Mouse (Mus musculus) liver, adult 2 months (tissue): Measurements from ENCODE around the gene Ntmt1. TPM values are rescaled to one million over a fixed set of nuclear protein-coding genes. Genes with fewer than 3 reads are reported as not detected.
A peak's percentile ranks its signal among the peaks of the same experiment; 100 is the strongest.

Experiments used
- DNase-seq: peaks from one replicate; pipeline ENCODE4 v3.0.0-alpha.2; 2011; ENCODE audit warnings: low read depth, low spot score; ENCODE audit errors: extremely low read depth
- H3K27ac ChIP-seq: fragments of 200-500 bp; replicated peaks from 2 replicates; pipeline ENCODE4 v1.5.1; 2012; ENCODE audit warnings: low read depth, mild to moderate bottlenecking, control low read depth, inconsistent platforms, low read length; ENCODE audit not compliant: insufficient read depth
- H3K27me3 ChIP-seq: fragments of 200-500 bp; 2 replicates; pipeline ENCODE4 v1.6.1; 2012; ENCODE audit warnings: mild to moderate bottlenecking, moderate library complexity, low read length, inconsistent platforms; ENCODE audit not compliant: control insufficient read depth, insufficient read depth
- H3K36me3 ChIP-seq: fragments of 200-500 bp; 2 replicates; pipeline ENCODE4 v1.6.1; 2012; ENCODE audit warnings: low read length, inconsistent platforms; ENCODE audit not compliant: control insufficient read depth, insufficient read depth
- H3K4me1 ChIP-seq: fragments of 200-500 bp; 2 replicates; pipeline ENCODE4 v1.6.1; 2011; ENCODE audit warnings: low read length; ENCODE audit not compliant: control insufficient read depth, insufficient read depth
- H3K4me3 ChIP-seq: fragments of 200-500 bp; 2 replicates; pipeline ENCODE4 v1.5.1; 2011; ENCODE audit warnings: low read depth, mild to moderate bottlenecking, control low read depth, low read length, moderate library complexity; ENCODE audit not compliant: insufficient read depth
- H3K79me2 ChIP-seq: fragments of 200-500 bp; 2 replicates; pipeline ENCODE4 v1.6.1; 2012; ENCODE audit warnings: inconsistent platforms, mild to moderate bottlenecking, low read length, moderate library complexity; ENCODE audit not compliant: control insufficient read depth, insufficient read depth
- H3K9ac ChIP-seq: fragments of 200-500 bp; 2 replicates; pipeline ENCODE4 v1.6.1; 2012; ENCODE audit warnings: low read depth, mild to moderate bottlenecking, control low read depth, inconsistent platforms, low read length
- CTCF ChIP-seq: fragments of 200-500 bp; IDR thresholded peaks from 2 replicates; pipeline ENCODE4 v1.5.1; 2011; ENCODE audit warnings: low read depth, low read length, control low read depth
- POLR2A ChIP-seq: fragments of 200-500 bp; IDR thresholded peaks from 2 replicates; pipeline ENCODE4 v1.6.1; 2011; ENCODE audit warnings: low read length, control low read depth; ENCODE audit not compliant: insufficient read depth; ENCODE audit errors: extremely low read depth
- WGBS: fragments of 180-500 bp; shearing (Covaris S2); methylation state at CpG from one replicate; pipeline ENCODE4 v1.1.7; 2018; 5-methylcytosine and 5-hydroxymethylcytosine counted together
- polyA plus RNA-seq: library from polyadenylated mRNA; depleted of rRNA; stranded (reverse); fragments of >200 nt; gene quantifications from 2 replicates; pipeline ENCODE4 v1.2.3, GENCODE M21; 2012
- total RNA-seq: library from RNA; depleted of rRNA; stranded (reverse); fragments of >200 nt; gene quantifications from 2 replicates; pipeline ENCODE4 v1.2.3, GENCODE M21; 2014

Ntmt1 gene
- total and polyA plus RNA-seq, 2 experiments = 8.3 to 15.9 TPM

DNA sequence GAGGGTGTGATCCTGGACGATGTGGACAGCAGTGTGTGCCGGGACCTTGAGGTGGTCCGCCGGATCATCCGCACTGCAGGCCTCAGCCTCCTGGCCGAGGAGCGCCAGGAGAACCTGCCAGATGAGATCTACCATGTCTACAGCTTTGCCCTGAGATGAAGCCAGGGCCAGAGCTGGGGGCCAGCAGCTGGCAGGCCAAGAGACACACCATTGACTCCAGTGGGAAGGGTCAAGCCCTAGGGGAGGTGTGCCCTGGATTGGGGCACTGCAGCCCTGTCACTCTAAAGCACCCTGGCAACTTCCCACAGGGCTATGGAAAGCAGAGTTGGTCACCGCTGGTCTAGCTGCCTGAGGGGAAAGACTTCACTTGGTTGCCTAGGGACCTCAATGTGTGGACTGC is 14.8 kb downstream of the Ntmt1 start:
- 95% methylated on average over 8 of the region's 8 CpGs for WGBS
- no peaks in the 10 kb centered on the region for H3K27me3 ChIP-seq
- H3K27ac ChIP-seq = no peak overlapping the region
- H3K4me1 ChIP-seq = peaks cover 8% of the 10 kb centered on the region
- TF ChIP-seq POLR2A (no peak), CTCF (no peak)
- H3K9ac ChIP-seq = no peak overlapping the region
- DNase-seq = no peak
- H3K79me2 ChIP-seq = 0 out of 2 replicates have a peak, but pooled peaks cover 7% of the 10 kb centered on the region
- H3K36me3 ChIP-seq = no peaks in the 10 kb centered on the region
- no peak overlapping the region for H3K4me3 ChIP-seq

DNA sequence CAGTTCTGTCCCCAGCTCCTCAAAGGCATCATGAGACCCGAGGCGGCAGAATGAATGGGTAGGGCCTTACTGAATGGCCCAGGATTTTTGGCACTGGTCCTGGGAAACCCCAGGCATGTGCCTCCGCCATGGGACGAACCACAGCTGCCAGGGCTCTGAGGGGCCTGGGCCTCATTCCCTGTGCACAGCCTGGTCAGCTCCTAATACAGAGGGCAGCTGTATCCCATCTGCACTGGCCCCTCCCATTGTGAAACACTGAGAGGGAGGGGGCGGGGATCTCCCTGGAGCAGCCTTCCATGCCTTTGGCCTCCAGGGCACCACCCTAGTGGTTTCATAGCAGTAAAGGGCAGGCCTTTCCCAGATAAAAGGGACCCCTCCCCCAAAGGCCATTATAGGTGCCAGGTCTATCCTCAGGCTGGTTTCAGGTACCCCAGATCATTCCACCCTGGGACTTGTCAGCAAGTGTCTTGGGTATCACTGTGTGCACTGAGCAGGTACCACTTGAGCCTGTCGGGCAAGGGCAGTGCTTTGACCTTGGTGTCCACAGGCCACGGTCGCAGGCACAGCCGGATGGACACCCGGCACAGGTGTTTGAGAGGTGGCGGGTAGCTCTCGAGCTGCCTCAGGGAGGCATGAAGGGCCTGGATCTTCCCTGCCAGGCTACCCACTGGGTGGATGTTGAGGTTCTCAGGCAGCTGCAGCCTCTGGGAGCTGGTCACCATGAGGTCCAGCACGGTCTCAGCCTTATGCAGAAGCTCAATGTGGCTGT is 15.9 kb downstream of the Ntmt1 start:
- no peak for DNase-seq
- H3K4me1 ChIP-seq = peaks cover 9% of the 10 kb centered on the region
- no peak overlapping the region for H3K9ac ChIP-seq
- TF ChIP-seq CTCF = no peak
- no peak for TF ChIP-seq POLR2A
- H3K27ac ChIP-seq = no peak overlapping the region
- no peaks in the 10 kb centered on the region for H3K36me3 ChIP-seq
- peaks cover 12% of the 10 kb centered on the region; the same call in 1 of the 2 replicates for H3K79me2 ChIP-seq
- 85% methylated on average over 13 of the region's 13 CpGs for WGBS
- no peak overlapping the region for H3K4me3 ChIP-seq
- H3K27me3 ChIP-seq = no peaks in the 10 kb centered on the region

DNA sequence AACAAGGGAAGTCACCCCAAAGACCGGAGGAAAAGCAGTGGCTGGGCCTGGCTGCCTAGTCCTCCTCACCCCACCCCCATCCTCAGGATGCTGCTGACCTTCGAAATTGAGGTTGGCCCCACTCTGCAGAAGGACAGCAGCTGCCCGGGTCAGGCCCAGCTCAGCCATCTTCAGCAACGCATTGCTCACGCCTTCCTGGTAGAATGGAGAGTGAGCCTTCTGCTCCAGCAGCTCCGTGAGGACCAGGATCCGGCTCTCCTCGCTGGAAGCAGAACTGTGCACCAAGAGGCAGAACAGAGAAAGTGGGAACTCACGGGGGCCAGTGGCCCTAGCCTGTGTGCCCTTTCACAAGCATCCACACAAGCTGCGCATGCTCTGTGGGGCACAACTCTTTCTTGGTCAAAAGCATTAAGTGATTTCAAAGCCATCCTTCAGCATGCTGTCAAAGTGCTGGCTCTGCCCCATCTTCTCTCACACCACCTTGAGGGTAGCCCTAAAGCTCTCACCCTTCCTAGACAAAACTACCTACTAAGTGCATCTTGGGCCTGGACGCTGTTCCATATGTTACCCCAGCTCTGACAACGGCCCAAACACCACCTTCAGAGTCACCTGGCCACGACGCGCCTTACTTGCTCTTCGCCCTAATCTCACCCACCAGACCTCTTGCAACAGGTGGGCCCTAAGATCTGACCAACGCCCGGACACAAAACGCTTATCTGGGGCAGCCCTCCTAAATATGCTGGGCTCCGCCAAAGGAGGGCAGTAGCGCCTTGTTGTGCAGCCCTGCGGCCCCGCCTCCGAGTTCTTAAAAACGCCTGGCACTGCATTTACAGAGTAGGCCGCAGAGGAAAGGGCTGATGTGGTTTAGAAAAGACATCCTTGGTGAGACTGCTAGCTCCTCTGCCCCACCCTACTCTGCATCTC is 19.5 kb downstream of the Ntmt1 start:
- Histone ChIP-seq H3K4me1 (peaks cover 9% of the 10 kb centered on the region), H3K27me3 (no peaks in the 10 kb centered on the region), H3K79me2 (peaks cover 12% of the 10 kb centered on the region; the same call in 1 of the 2 replicates), H3K4me3 (peak overlapping the region; percentile 95), H3K36me3 (no peaks in the 10 kb centered on the region), H3K9ac (peak overlapping the region; percentile 88), H3K27ac (no peak overlapping the region)
- 31% methylated on average over 26 of the region's 26 CpGs for WGBS
- DNase-seq = peak; percentile 44
- TF ChIP-seq CTCF (peak; percentile 29; the same call in 1 of the 2 replicates), POLR2A (no peak)

DNA sequence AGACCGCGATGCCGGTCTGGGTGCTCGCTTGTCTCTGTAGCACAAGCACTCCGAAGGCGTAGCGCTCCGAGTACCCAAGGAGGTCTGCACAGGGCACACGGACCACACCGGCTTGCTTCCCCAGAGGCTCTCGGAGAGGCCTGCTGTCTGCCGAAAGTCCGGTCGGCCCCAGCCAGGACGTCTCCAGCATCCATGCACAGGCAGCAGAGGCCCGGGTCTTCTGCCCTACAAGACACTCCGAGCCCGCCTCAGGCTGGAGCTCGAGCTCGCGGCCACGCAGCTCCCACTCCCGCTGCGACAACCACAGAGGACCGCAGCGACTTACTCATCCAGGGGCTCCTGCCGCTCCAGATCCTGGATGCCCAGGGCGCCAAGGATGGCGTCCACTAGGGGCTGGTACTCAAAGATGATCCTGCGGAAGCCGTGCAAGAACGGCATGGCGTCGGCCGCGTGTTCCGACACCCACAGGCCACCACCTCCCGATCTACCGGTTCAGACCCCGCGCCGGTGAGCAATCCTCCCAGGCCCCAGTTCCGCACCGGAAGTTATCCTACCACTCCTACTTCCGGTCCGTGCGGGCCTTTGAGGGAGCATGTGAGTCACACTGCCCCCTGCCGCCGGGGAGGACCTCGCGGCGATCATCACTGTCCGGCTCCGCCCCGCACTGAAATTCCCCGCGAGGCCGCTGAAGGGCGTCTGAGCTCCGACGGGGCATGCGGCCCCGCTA is 20.3 kb downstream of the Ntmt1 start:
- H3K27ac ChIP-seq = no peak overlapping the region; the same call in 1 of the 2 replicates
- DNase-seq = peak; percentile 69
- TF ChIP-seq CTCF (peak; percentile 92), POLR2A (0 out of 2 replicates have a peak, but pooled peaks have one; percentile 28)
- peaks cover 12% of the 10 kb centered on the region; the same call in 1 of the 2 replicates for H3K79me2 ChIP-seq
- peaks cover 9% of the 10 kb centered on the region for H3K4me1 ChIP-seq
- peak overlapping the region; percentile 88 for H3K9ac ChIP-seq
- H3K4me3 ChIP-seq = peak overlapping the region; percentile 95
- WGBS = under 1% methylated on average over 63 of the region's 63 CpGs
- no peaks in the 10 kb centered on the region for H3K27me3 ChIP-seq
- no peaks in the 10 kb centered on the region for H3K36me3 ChIP-seq

DNA sequence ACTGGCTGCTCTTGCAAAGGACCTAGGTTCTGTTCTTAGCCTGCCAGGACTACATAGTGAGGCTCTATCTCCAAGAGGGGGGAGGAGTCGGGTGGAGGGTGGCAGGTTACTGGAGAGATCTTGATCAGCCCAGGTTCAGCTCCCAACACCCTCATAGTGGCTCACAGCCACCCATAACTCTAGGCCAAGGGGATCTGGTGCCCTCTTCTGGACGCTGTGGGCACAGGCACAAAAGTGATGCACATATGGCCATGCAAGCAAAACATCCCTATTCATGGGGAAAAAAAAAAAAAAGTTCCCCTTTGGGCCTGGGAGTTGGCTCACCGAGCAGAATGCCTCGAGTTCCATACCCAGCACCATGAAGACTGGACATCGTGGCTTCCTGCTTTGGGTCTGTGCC is 21.7 kb downstream of the Ntmt1 start:
- H3K27ac ChIP-seq = no peak overlapping the region
- no peaks in the 10 kb centered on the region for H3K27me3 ChIP-seq
- peak; percentile 30 for DNase-seq
- H3K4me3 ChIP-seq = no peak overlapping the region
- no peak overlapping the region for H3K9ac ChIP-seq
- H3K36me3 ChIP-seq = no peaks in the 10 kb centered on the region
- TF ChIP-seq CTCF (peak; percentile 71), POLR2A (no peak)
- H3K4me1 ChIP-seq = peaks cover 9% of the 10 kb centered on the region
- H3K79me2 ChIP-seq = peaks cover 12% of the 10 kb centered on the region; the same call in 1 of the 2 replicates
- 46% methylated on average over 5 of the region's 5 CpGs for WGBS
